Mouse (Mus musculus): Measurements from ENCODE around the gene Ankfn1. TPM values are rescaled to one million over a fixed set of nuclear protein-coding genes. Genes with fewer than 3 reads are reported as not detected.

Gene Ankfn1
- polyA plus RNA-seq, 1 experiment from 2014 or later: 2.5 TPM

DNA sequence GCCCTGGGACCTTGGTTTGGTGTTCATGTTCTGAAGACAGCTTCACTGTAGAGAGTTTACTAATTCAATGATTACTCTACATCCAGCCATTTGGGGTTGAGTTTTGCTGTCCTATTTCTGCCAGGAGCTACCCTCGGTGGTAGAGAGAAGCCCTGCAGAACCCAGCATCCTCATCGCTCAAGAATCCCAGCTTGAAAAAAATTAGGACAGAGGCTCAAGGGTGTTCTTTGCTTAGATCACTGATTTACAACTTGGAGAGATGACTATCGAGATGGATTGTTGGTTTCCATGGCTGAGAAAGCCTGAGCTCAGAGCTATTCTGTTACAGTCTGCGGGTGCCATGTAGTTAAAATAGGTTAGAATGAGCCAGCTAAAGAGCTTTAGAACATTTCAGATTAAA, 209.2 kb downstream of the Ankfn1 start:
- Histone ChIP-seq H3K9me3 (ENCODE audit: control insufficient read depth, low read length) (no peaks in the 10 kb centered on the region), H3K36me3 (ENCODE audit: control insufficient read depth, insufficient read depth, low read length) (no peaks in the 10 kb centered on the region), H3K27me3 (ENCODE audit: control insufficient read depth, insufficient read depth, low read depth, low read length) (no peaks in the 10 kb centered on the region), H3K4me3 (ENCODE audit: low read length) (no peak overlapping the region), H3K9ac (ENCODE audit: low read length) (no peak overlapping the region), H3K4me2 (ENCODE audit: low read depth, low read length) (no peak overlapping the region), H3K27ac (ENCODE audit: low read length) (no peak overlapping the region), H3K4me1 (replicated peaks; ENCODE audit: control insufficient read depth, insufficient read depth, low read length) (no peaks in the 10 kb centered on the region)
- WGBS: 83% methylated on average over 4 of the region's 4 CpGs
- ATAC-seq (ENCODE audit: low read depth): no peak

DNA sequence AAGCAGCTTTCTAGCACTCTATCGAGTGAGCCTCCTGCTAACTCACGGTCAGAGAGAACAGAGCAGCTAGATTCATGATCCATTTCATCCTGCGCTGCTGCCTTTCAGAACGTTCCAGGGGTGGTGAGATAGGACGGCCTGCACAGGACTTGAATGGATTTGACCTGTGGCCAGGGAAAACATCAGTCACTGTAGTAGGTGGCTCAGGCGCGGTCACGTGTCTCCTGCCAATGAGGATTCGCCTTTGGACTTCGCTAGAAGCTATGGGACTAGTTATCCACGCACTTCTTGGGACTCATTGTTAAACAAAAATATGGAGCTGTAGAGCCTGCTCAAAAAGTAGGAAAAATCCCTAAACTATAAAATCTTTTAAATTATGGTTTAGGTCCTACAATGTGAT, 226.0 kb downstream of the Ankfn1 start:
- Histone ChIP-seq H3K4me2 (ENCODE audit: low read depth, low read length) (no peak overlapping the region), H3K9me3 (ENCODE audit: control insufficient read depth, low read length) (no peaks in the 10 kb centered on the region), H3K9ac (ENCODE audit: low read length) (no peak overlapping the region), H3K4me3 (ENCODE audit: low read length) (no peak overlapping the region), H3K27ac (ENCODE audit: low read length) (no peak overlapping the region), H3K36me3 (ENCODE audit: control insufficient read depth, insufficient read depth, low read length) (no peaks in the 10 kb centered on the region), H3K4me1 (replicated peaks; ENCODE audit: control insufficient read depth, insufficient read depth, low read length) (no peaks in the 10 kb centered on the region), H3K27me3 (ENCODE audit: control insufficient read depth, insufficient read depth, low read depth, low read length) (no peaks in the 10 kb centered on the region)
- WGBS: 60% methylated on average over 11 of the region's 11 CpGs
- no peak for ATAC-seq (ENCODE audit: low read depth)

GRCm38 (mm10) chr11:89550921-89551320, 226.5 kb downstream of the Ankfn1 start:
- ATAC-seq (ENCODE audit: low read depth): no peak
- 75% methylated on average over 3 of the region's 3 CpGs for WGBS
- H3K4me3 ChIP-seq (ENCODE audit: low read length): no peak overlapping the region
- H3K9me3 ChIP-seq (ENCODE audit: control insufficient read depth, low read length): no peaks in the 10 kb centered on the region
- H3K4me1 ChIP-seq (replicated peaks; ENCODE audit: control insufficient read depth, insufficient read depth, low read length): no peaks in the 10 kb centered on the region
- H3K4me2 ChIP-seq (ENCODE audit: low read depth, low read length): no peak overlapping the region
- H3K27ac ChIP-seq (ENCODE audit: low read length): no peak overlapping the region
- no peaks in the 10 kb centered on the region for H3K27me3 ChIP-seq (ENCODE audit: control insufficient read depth, insufficient read depth, low read depth, low read length)
- H3K9ac ChIP-seq (ENCODE audit: low read length): no peak overlapping the region
- H3K36me3 ChIP-seq (ENCODE audit: control insufficient read depth, insufficient read depth, low read length): no peaks in the 10 kb centered on the region

DNA sequence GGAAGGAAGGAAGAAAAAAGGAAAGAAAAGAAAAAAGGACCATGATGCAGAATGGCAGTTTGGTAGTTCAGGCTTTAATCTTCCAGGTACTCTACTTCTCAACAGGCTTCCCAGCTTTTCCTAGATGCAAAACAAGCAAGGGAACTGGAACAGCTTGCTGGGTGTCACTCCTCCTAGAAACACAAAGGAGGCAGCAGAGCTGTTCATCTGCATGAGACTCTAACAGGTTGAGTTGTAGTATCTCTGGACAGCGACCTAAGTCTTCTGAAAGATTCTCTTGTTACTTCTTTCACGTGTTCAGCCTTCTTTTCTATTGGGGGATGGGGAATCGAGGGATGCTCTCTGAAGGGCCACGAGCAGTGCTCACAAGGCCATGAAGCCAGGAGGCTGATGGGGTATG, 228.7 kb downstream of the Ankfn1 start:
- no peak overlapping the region for H3K27ac ChIP-seq (ENCODE audit: low read length)
- H3K9me3 ChIP-seq (ENCODE audit: control insufficient read depth, low read length): no peaks in the 10 kb centered on the region
- H3K9ac ChIP-seq (ENCODE audit: low read length): no peak overlapping the region
- H3K4me3 ChIP-seq (ENCODE audit: low read length): no peak overlapping the region
- 0 out of 2 replicates have a peak, but pooled peaks cover 3% of the 10 kb centered on the region for H3K4me1 ChIP-seq (replicated peaks; ENCODE audit: control insufficient read depth, insufficient read depth, low read length)
- WGBS: 54% methylated on average over 4 of the region's 4 CpGs
- no peak overlapping the region for H3K4me2 ChIP-seq (ENCODE audit: low read depth, low read length)
- H3K36me3 ChIP-seq (ENCODE audit: control insufficient read depth, insufficient read depth, low read length): no peaks in the 10 kb centered on the region
- no peak for ATAC-seq (ENCODE audit: low read depth)
- no peaks in the 10 kb centered on the region for H3K27me3 ChIP-seq (ENCODE audit: control insufficient read depth, insufficient read depth, low read depth, low read length)

- no peak overlapping the region for H3K4me3 ChIP-seq (ENCODE audit: low read length)
- H3K27ac ChIP-seq (ENCODE audit: low read length): no peak overlapping the region
- no peaks in the 10 kb centered on the region for H3K27me3 ChIP-seq (ENCODE audit: control insufficient read depth, insufficient read depth, low read depth, low read length)
- no peak overlapping the region for H3K9ac ChIP-seq (ENCODE audit: low read length)
- H3K4me1 ChIP-seq (replicated peaks; ENCODE audit: control insufficient read depth, insufficient read depth, low read length): 0 out of 2 replicates have a peak, but pooled peaks cover 3% of the 10 kb centered on the region
- H3K9me3 ChIP-seq (ENCODE audit: control insufficient read depth, low read length): no peaks in the 10 kb centered on the region
- 33% methylated on average over 7 of the region's 7 CpGs for WGBS
- no peak overlapping the region for H3K4me2 ChIP-seq (ENCODE audit: low read depth, low read length)
- ATAC-seq (ENCODE audit: low read depth): peak; percentile 56; the same call in 1 of the 2 replicates
- H3K36me3 ChIP-seq (ENCODE audit: control insufficient read depth, insufficient read depth, low read length): no peaks in the 10 kb centered on the region
Measured at GRCm38 (mm10) chr11:89546164-89546563, 231.3 kb downstream of the Ankfn1 start.

GRCm38 (mm10) chr11:89544856-89545817, 232.3 kb downstream of the Ankfn1 start:
- H3K27ac ChIP-seq (ENCODE audit: low read length): no peak overlapping the region
- ATAC-seq (ENCODE audit: low read depth): peak; percentile 43; the same call in 1 of the 2 replicates
- H3K4me2 ChIP-seq (ENCODE audit: low read depth, low read length): peak overlapping the region; percentile 44
- peak overlapping the region; percentile 25 for H3K4me3 ChIP-seq (ENCODE audit: low read length)
- peak overlapping the region; percentile 53 for H3K9ac ChIP-seq (ENCODE audit: low read length)
- H3K36me3 ChIP-seq (ENCODE audit: control insufficient read depth, insufficient read depth, low read length): no peaks in the 10 kb centered on the region
- 3% methylated on average over 29 of the region's 29 CpGs for WGBS
- no peaks in the 10 kb centered on the region for H3K9me3 ChIP-seq (ENCODE audit: control insufficient read depth, low read length)
- no peaks in the 10 kb centered on the region for H3K27me3 ChIP-seq (ENCODE audit: control insufficient read depth, insufficient read depth, low read depth, low read length)
- H3K4me1 ChIP-seq (replicated peaks; ENCODE audit: control insufficient read depth, insufficient read depth, low read length): 0 out of 2 replicates have a peak, but pooled peaks cover 3% of the 10 kb centered on the region

GRCm38 (mm10) chr11:89538376-89538775, 239.1 kb downstream of the Ankfn1 start:
- no peak overlapping the region for H3K27ac ChIP-seq (ENCODE audit: low read length)
- 0 out of 2 replicates have a peak, but pooled peaks cover 3% of the 10 kb centered on the region for H3K4me1 ChIP-seq (replicated peaks; ENCODE audit: control insufficient read depth, insufficient read depth, low read length)
- H3K9me3 ChIP-seq (ENCODE audit: control insufficient read depth, low read length): no peaks in the 10 kb centered on the region
- WGBS: 50% methylated on average over 8 of the region's 8 CpGs
- H3K27me3 ChIP-seq (ENCODE audit: control insufficient read depth, insufficient read depth, low read depth, low read length): no peaks in the 10 kb centered on the region
- H3K9ac ChIP-seq (ENCODE audit: low read length): no peak overlapping the region
- no peak overlapping the region for H3K4me2 ChIP-seq (ENCODE audit: low read depth, low read length)
- ATAC-seq (ENCODE audit: low read depth): no peak
- H3K4me3 ChIP-seq (ENCODE audit: low read length): no peak overlapping the region
- H3K36me3 ChIP-seq (ENCODE audit: control insufficient read depth, insufficient read depth, low read length): no peaks in the 10 kb centered on the region

- ATAC-seq (ENCODE audit: low read depth): no peak
- H3K4me2 ChIP-seq (ENCODE audit: low read depth, low read length): no peak overlapping the region
- no peak overlapping the region for H3K4me3 ChIP-seq (ENCODE audit: low read length)
- no peak overlapping the region for H3K27ac ChIP-seq (ENCODE audit: low read length)
- no peaks in the 10 kb centered on the region for H3K27me3 ChIP-seq (ENCODE audit: control insufficient read depth, insufficient read depth, low read depth, low read length)
- H3K4me1 ChIP-seq (replicated peaks; ENCODE audit: control insufficient read depth, insufficient read depth, low read length): no peaks in the 10 kb centered on the region; the same call in 1 of the 2 replicates
- H3K36me3 ChIP-seq (ENCODE audit: control insufficient read depth, insufficient read depth, low read length): no peaks in the 10 kb centered on the region
- H3K9me3 ChIP-seq (ENCODE audit: control insufficient read depth, low read length): no peaks in the 10 kb centered on the region
- no peak overlapping the region for H3K9ac ChIP-seq (ENCODE audit: low read length)
- 75% methylated on average over 4 of the region's 4 CpGs for WGBS
Measured at GRCm38 (mm10) chr11:89527800-89528430, 249.5 kb downstream of the Ankfn1 start.

DNA sequence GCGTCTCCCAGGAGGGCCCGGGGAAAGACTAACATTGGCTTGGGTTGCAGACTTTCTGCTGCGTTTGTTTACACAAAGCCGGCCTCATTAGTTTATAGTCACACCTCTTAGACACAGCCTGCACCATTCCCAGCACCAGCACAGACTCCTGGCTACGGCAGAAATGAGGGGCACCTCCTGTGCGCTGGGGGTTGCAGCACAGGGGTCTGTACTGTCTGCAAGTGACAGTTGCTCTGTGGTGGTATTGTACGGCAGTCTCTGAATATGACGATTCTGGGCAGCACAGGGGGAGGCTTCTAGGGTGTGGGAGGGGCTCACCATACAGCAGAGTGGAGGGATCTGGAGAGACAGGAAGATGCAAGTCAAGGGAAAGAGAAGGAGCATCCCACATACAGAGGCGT, 262.0 kb downstream of the Ankfn1 start:
- WGBS: 8% methylated on average over 9 of the region's 9 CpGs
- ATAC-seq (ENCODE audit: low read depth): peak; percentile 36
- Histone ChIP-seq H3K36me3 (ENCODE audit: control insufficient read depth, insufficient read depth, low read length) (no peaks in the 10 kb centered on the region), H3K9ac (ENCODE audit: low read length) (no peak overlapping the region), H3K27ac (ENCODE audit: low read length) (no peak overlapping the region), H3K4me3 (ENCODE audit: low read length) (no peak overlapping the region), H3K4me1 (replicated peaks; ENCODE audit: control insufficient read depth, insufficient read depth, low read length) (0 out of 2 replicates have a peak, but pooled peaks cover 2% of the 10 kb centered on the region), H3K9me3 (ENCODE audit: control insufficient read depth, low read length) (no peaks in the 10 kb centered on the region), H3K4me2 (ENCODE audit: low read depth, low read length) (0 out of 2 replicates have a peak overlapping the region, but pooled peaks have one; percentile 13), H3K27me3 (ENCODE audit: control insufficient read depth, insufficient read depth, low read depth, low read length) (no peaks in the 10 kb centered on the region)
